ENCODE assay signal across 9 mouse cellular contexts in genomic region chr8:109694154-109694553, GRCm38 (mm10). TPM values are rescaled to one million over a fixed set of nuclear protein-coding genes. Genes with fewer than 3 reads are reported as not detected.
DNase-seq lines count a peak whose midpoint lies in the region; ATAC-seq and TF ChIP-seq lines count a peak whose summit lies in the region.
"Had no signal": no experiment of that assay in that cellular context is flagged by ENCODE, and none has a peak within 500 bp of the region (broad histone marks: within the 10 kb centered on the region; RNA-seq: fewer than 3 reads in every experiment).

No protein-coding gene starts in this region.

- no peaks in the 10 kb centered on the region for H3K9me3 ChIP-seq in lung, embryonic 14.5 days (ENCODE audit: low read depth, low read length)
- H3K9me3 ChIP-seq in limb, embryonic 12.5 days: no peaks in the 10 kb centered on the region
- no peaks in the 10 kb centered on the region for H3K9me3 ChIP-seq in stomach, embryonic 14.5 days (ENCODE audit: control insufficient read depth, low read depth, low read length)

- no peaks in the 10 kb centered on the region for H3K27me3 ChIP-seq in lung, embryonic 14.5 days (ENCODE audit: insufficient read depth, low read length)
- H3K27me3 ChIP-seq in limb, embryonic 12.5 days: no peaks in the 10 kb centered on the region
- H3K27me3 ChIP-seq in stomach, embryonic 14.5 days (ENCODE audit: control insufficient read depth, insufficient read depth, low read length): no peaks in the 10 kb centered on the region

- H3K9ac ChIP-seq in lung, embryonic 14.5 days: no peak overlapping the region; the same call in 1 of the 2 replicates
- H3K9ac ChIP-seq in limb, embryonic 12.5 days (replicated peaks): no peak overlapping the region
- H3K9ac ChIP-seq in stomach, embryonic 14.5 days (replicated peaks; ENCODE audit: low read depth, low read length): no peak overlapping the region

- H3K4me2 ChIP-seq in lung, embryonic 14.5 days: peak overlapping the region; percentile 60
- H3K4me2 ChIP-seq in limb, embryonic 12.5 days: peak overlapping the region; percentile 81
- H3K4me2 ChIP-seq in stomach, embryonic 14.5 days (replicated peaks; ENCODE audit: low read depth, low read length): peak overlapping the region; percentile 47

- DNase-seq in cerebellum, adult 11-12 months: peak; percentile 46
- DNase-seq in lung, embryonic 14.5 days: peak; percentile 1
- DNase-seq in lung, postnatal 14 days: no peak
- no peak for DNase-seq in adipocyte (ENCODE audit: low spot score)
- no peak for DNase-seq in gastrocnemius, postnatal 10 days
- DNase-seq: layer of hippocampus, postnatal 36 days had no signal

- no peak for ATAC-seq in cerebellum, adult (ENCODE audit: insufficient number of reproducible peaks, low FRiP score, low TSS enrichment)
- ATAC-seq in lung, embryonic 14.5 days (ENCODE audit: insufficient read depth): no peak
- ATAC-seq in limb, embryonic 12.5 days (ENCODE audit: insufficient number of reproducible peaks, insufficient read depth, low FRiP score, low TSS enrichment, low read depth): no peak
- ATAC-seq in stomach, embryonic 14.5 days (ENCODE audit: insufficient number of reproducible peaks, insufficient read depth, low FRiP score, low read depth): no peak

- TF ChIP-seq CTCF in lung, embryonic 14.5 days (IDR thresholded peaks at IDR 0.05; ENCODE audit: low read depth): no peak

- H3K36me3 ChIP-seq in lung, embryonic 14.5 days (ENCODE audit: insufficient read depth): no peaks in the 10 kb centered on the region
- no peaks in the 10 kb centered on the region; the same call in 1 of the 2 replicates for H3K36me3 ChIP-seq in limb, embryonic 12.5 days
- H3K36me3 ChIP-seq in stomach, embryonic 14.5 days (ENCODE audit: control insufficient read depth, insufficient read depth, low read length): no peaks in the 10 kb centered on the region

- H3K27ac ChIP-seq in lung, embryonic 14.5 days (ENCODE audit: low read depth): no peak overlapping the region
- H3K27ac ChIP-seq in limb, embryonic 12.5 days: no peak overlapping the region
- H3K27ac ChIP-seq in stomach, embryonic 14.5 days (ENCODE audit: low read length): no peak overlapping the region

- H3K4me1 ChIP-seq in lung, embryonic 14.5 days (ENCODE audit: insufficient read depth): 0 out of 2 replicates have a peak, but pooled peaks cover 4% of the 10 kb centered on the region
- peaks cover 24% of the 10 kb centered on the region for H3K4me1 ChIP-seq in limb, embryonic 12.5 days (replicated peaks)
- peaks cover 21% of the 10 kb centered on the region for H3K4me1 ChIP-seq in stomach, embryonic 14.5 days (ENCODE audit: control insufficient read depth, insufficient read depth, low read length)

- no peak overlapping the region for H3K4me3 ChIP-seq in lung, embryonic 14.5 days (ENCODE audit: low read depth, low read length)
- H3K4me3 ChIP-seq in limb, embryonic 12.5 days (replicated peaks): peak overlapping the region; percentile 96
- 0 out of 2 replicates have a peak overlapping the region, but pooled peaks have one; percentile 98 for H3K4me3 ChIP-seq in stomach, embryonic 14.5 days (ENCODE audit: low read depth, low read length)

- 52% methylated on average over 6 of the region's 6 CpGs for WGBS in lung, embryonic 14.5 days
- 35% methylated on average over 6 of the region's 6 CpGs for WGBS in limb, embryonic 12.5 days
- WGBS in stomach, embryonic 14.5 days: 59% methylated on average over 6 of the region's 6 CpGs

RNA-seq across cellular contexts. Expression of gene Ist1, which starts 1.1 kb away (rescaled TPM):
- 136 and 140 TPM in 2 replicates for polyA plus RNA-seq in lung, embryonic 14.5 days (2014; fragmentation: Nextera tagmentation; extraction: Ambion mirVana)
- polyA plus RNA-seq in limb, embryonic 12.5 days (2016; fragmentation: Nextera tagmentation; extraction: Ambion mirVana): 162 and 164 TPM in 2 replicates
- 154 and 165 TPM in 2 replicates for polyA plus RNA-seq in stomach, embryonic 14.5 days (2014; fragmentation: Nextera tagmentation; extraction: Ambion mirVana)
- 10 to 100 TPM; 32.3 to 40.7 TPM for total RNA-seq in gastrocnemius, postnatal 10 days (2021)

RNA-seq across cellular contexts. Expression of gene Zfp821, which starts 11.2 kb away (rescaled TPM):
- 29.0 and 29.2 TPM in 2 replicates for polyA plus RNA-seq in lung, embryonic 14.5 days (2014; fragmentation: Nextera tagmentation; extraction: Ambion mirVana)
- polyA plus RNA-seq in limb, embryonic 12.5 days (2016; fragmentation: Nextera tagmentation; extraction: Ambion mirVana): 53.8 and 54.2 TPM in 2 replicates
- polyA plus RNA-seq in stomach, embryonic 14.5 days (2014; fragmentation: Nextera tagmentation; extraction: Ambion mirVana): 29.7 and 33.0 TPM in 2 replicates
- 1 to 10 TPM; 7.5 to 9.5 TPM for total RNA-seq in gastrocnemius, postnatal 10 days (2021)

RNA-seq across cellular contexts. Expression of gene Atxn1l, which starts 43.4 kb away (rescaled TPM):
- polyA plus RNA-seq in lung, embryonic 14.5 days (2014; fragmentation: Nextera tagmentation; extraction: Ambion mirVana): 8.4 and 11.2 TPM in 2 replicates
- polyA plus RNA-seq in limb, embryonic 12.5 days (2016; fragmentation: Nextera tagmentation; extraction: Ambion mirVana): 9.2 and 10.0 TPM in 2 replicates
- polyA plus RNA-seq in stomach, embryonic 14.5 days (2014; fragmentation: Nextera tagmentation; extraction: Ambion mirVana): 6.0 and 6.9 TPM in 2 replicates
- 10 to 100 TPM; 25.1 to 25.4 TPM for total RNA-seq in gastrocnemius, postnatal 10 days (2021)

Comparison
In these comparisons a context has a peak if more than half of its experiments do, and no peak if none do; other contexts are left out.
1. DNase-seq: peak in cerebellum, adult 11-12 months (single experiment) and lung, embryonic 14.5 days (single experiment); none in lung, postnatal 14 days (single experiment), adipocyte (single experiment) and gastrocnemius, postnatal 10 days (single experiment).
2. Peak in every context shown above with its lines, with median percentiles within 50 percentile points of each other: H3K4me2 ChIP-seq.